17 mouse cellular contexts compared by ENCODE assay signal in the genomic region with DNA sequence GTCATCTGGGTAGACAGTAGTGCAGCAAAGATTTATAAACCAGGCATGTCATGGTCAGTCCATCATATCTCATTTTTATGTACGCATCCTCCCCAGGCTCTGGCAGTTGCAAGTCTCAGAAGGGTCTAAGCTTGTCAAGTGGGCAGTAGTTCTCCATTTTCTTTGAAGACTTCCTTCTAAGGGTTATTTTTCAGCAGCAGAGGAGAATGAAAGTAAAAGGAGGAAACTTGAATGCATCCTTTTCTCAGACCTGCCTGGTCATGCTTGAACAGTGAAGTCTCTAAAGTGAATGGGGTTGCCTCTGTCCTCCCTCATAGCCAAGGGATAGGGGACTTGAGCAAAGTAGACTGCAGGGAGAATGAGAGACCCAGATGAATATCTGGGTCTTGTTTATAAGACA.
"Had no signal": no experiment of that assay in that cellular context is flagged by ENCODE, and none has a peak within 500 bp of the region (broad histone marks: within the 10 kb centered on the region; RNA-seq: fewer than 3 reads in every experiment).

No protein-coding gene starts in this region.

- ATAC-seq: intestine, postnatal 0 days; midbrain, embryonic 13.5 days; midbrain, embryonic 16.5 days had no signal

- DNase-seq: kidney, adult 2 months; kidney, postnatal 25 days; layer of hippocampus, adult 9-11 months; layer of hippocampus, postnatal 36 days; liver, embryonic 13.5 days; lung, adult 2 months; lung, postnatal 14 days; lung, postnatal 4 days; retina, postnatal 1 day; right cerebral cortex, postnatal 14 days; right cerebral cortex, postnatal 4 days; thymus, adult 18-20 months; thymus, postnatal 36 days had no signal

- H3K27me3 ChIP-seq: liver, embryonic 13.5 days had no signal

- H3K36me3 ChIP-seq: liver, embryonic 13.5 days; midbrain, embryonic 10.5 days; midbrain, embryonic 13.5 days had no signal
